Mouse (Mus musculus): ENCODE results near the gene Golt1a. TPM values are rescaled to one million over a fixed set of nuclear protein-coding genes. Genes with fewer than 3 reads are reported as not detected.
A peak's percentile ranks its signal among the peaks of the same experiment; 100 is the strongest.

Gene Golt1a
- not detected in 2 replicates for polyA plus RNA-seq (2016; fragmentation: Nextera tagmentation; extraction: Ambion mirVana)

DNA sequence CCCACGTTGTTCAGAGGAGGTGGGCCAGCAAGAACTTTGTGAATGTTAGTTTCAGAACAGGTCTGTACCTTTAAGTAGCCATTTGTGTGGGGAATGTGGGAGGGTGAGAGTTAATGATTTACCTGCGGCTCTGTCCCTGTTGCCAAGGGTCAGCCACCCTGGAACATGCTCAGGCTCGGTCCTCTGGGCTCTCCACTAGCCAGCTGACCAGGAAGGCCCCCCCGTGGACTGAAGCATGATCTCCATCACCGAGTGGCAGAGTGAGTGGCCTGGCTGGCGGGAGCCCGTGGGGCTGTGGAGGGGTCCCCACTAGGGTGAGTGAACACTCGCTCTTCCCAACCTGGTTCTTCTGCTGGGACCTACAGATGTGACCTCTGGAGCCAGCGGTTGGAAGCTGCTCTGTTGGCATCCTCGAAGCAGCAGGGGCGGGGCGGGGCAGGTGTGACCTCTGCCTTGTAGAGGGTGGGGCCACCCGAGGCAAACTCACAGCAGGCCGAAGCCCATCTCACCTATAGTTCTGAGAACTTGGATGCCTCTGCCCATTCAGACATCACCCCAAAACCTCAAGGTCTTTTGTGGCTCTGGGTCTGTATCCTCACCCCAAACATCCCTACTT, at the start of gene Golt1a:
Golt1a (plus strand) TSS at position 149 of the 616 bp plus-strand sequence.
- Histone ChIP-seq H3K36me3 (no peaks in the 10 kb centered on the region), H3K9ac (no peak within 1 kb of the TSS), H3K27me3 (no peaks in the 10 kb centered on the region), H3K4me2 (replicated peaks) (no peak within 1 kb of the TSS), H3K4me3 (no peak within 1 kb of the TSS), H3K9me3 (replicated peaks) (no peaks in the 10 kb centered on the region), H3K27ac (no peak within 1 kb of the TSS), H3K4me1 (peaks cover 12% of the 10 kb centered on the region)
- no peak for ATAC-seq (ENCODE audit: low FRiP score)
- WGBS = 56% methylated on average over 14 of the region's 14 CpGs

DNA sequence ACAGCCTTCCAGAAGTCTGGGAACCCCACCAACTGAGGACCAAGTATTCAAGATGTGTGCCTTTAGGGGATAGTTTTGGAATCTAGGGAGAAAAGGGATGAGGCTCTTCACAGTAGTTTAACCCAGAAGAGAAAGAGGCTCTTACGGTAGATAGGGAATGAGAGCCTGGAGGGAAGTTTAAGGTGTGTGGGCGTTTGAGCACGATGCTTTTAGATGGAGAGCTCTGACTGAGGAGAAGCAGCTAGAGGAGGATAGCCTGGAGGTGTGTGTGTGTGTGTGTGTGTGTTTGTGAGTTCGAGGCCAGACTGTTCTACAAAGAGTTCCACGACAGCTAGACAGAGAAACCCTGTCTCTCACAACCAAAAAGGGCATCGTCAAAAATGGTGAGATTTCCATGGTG, 47.0 kb upstream of the Golt1a start:
- Histone ChIP-seq H3K9ac (no peak overlapping the region), H3K4me3 (no peak overlapping the region), H3K9me3 (replicated peaks) (no peaks in the 10 kb centered on the region), H3K27ac (no peak overlapping the region), H3K36me3 (peaks cover 68% of the 10 kb centered on the region), H3K27me3 (no peaks in the 10 kb centered on the region), H3K4me2 (replicated peaks) (no peak overlapping the region), H3K4me1 (peaks cover 39% of the 10 kb centered on the region)
- ATAC-seq (ENCODE audit: low FRiP score) = no peak
- WGBS = 91% methylated on average over 6 of the region's 6 CpGs

DNA sequence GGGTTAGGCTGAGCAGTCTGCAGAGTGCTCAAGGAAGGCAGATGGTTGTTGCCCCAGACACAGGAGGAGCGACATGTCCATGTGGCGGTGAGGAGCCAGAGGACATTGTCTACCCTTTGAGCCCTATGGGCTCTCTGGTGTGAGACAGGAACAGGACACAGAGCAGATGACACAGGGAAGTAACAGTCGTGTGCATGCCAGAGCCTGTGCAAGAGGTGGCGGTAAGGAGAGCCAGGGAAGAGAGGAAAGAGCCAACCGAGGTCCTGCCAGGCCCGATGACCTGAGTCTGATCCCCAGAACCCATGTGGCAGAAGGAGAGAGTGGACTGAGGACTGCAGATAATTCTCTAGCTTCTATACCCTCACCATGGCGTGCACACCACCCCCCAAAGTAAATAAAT, 46.5 kb upstream of the Golt1a start:
- Histone ChIP-seq H3K4me3 (no peak overlapping the region), H3K27me3 (no peaks in the 10 kb centered on the region), H3K9me3 (replicated peaks) (no peaks in the 10 kb centered on the region), H3K36me3 (peaks cover 68% of the 10 kb centered on the region), H3K4me1 (peaks cover 40% of the 10 kb centered on the region), H3K9ac (no peak overlapping the region), H3K27ac (no peak overlapping the region), H3K4me2 (replicated peaks) (no peak overlapping the region)
- 93% methylated on average over 7 of the region's 7 CpGs for WGBS
- no peak for ATAC-seq (ENCODE audit: low FRiP score)

DNA sequence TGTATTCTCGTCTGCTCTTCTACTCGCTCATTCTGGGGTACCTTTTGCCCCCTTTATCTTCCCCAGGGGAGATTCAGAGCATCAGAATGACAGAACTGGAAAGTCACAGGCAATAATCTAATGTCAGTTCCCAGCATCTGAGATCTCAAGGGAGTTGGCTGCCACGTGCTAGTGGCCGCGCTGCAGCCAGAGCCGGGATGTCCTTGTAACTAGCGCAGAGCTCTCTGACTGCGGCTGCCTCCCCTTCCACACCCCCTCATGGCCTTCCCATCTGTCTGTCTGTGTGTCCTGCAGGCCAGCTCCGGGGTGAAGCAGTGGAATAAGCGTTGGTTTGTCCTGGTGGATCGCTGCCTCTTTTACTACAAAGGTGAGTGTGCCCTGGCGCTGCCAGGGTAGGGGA, 45.2 kb upstream of the Golt1a start:
- Histone ChIP-seq H3K4me1 (peaks cover 43% of the 10 kb centered on the region), H3K4me3 (no peak overlapping the region), H3K9ac (no peak overlapping the region), H3K27me3 (no peaks in the 10 kb centered on the region), H3K36me3 (peaks cover 65% of the 10 kb centered on the region), H3K4me2 (replicated peaks) (no peak overlapping the region), H3K27ac (0 out of 2 replicates have a peak overlapping the region, but pooled peaks have one; percentile 2), H3K9me3 (replicated peaks) (no peaks in the 10 kb centered on the region)
- WGBS = 61% methylated on average over 12 of the region's 12 CpGs
- ATAC-seq (ENCODE audit: low FRiP score) = no peak

DNA sequence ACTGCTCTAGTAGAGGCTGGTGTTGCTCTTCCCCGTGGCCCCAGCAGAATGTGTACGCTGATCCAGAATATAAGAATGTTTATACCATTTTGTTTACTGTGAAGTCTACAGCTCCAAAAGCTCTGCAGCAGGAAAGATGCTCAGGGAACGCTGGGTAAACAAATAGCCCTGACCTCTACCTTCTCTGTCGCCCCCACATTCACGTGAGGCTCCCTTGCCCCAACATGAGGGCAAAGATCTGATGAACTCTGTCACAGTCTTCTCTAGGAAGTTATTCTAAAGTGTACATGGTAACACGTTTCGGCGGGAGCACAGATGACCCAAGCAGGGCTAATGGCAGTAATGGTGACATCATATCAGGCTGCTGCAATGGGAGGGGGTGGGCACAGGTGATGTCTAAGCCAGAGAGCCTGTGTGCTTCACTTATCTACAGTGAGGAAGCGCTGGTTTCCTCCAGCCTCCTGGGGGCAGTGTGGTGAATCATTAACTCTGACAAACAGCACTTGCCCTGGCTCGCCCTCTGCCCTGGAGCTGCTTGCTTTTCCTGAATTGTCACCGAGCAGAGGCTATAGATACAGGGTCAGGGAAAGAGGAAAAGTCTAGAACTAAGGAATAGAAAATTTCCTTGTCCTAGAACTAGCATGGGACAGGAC, 44.4 kb upstream of the Golt1a start:
- Histone ChIP-seq H3K4me2 (replicated peaks) (no peak overlapping the region), H3K4me3 (no peak overlapping the region), H3K36me3 (peaks cover 66% of the 10 kb centered on the region), H3K4me1 (peaks cover 44% of the 10 kb centered on the region), H3K9ac (no peak overlapping the region), H3K9me3 (replicated peaks) (no peaks in the 10 kb centered on the region), H3K27ac (no peak overlapping the region), H3K27me3 (no peaks in the 10 kb centered on the region)
- no peak for ATAC-seq (ENCODE audit: low FRiP score)
- 62% methylated on average over 11 of the region's 11 CpGs for WGBS

DNA sequence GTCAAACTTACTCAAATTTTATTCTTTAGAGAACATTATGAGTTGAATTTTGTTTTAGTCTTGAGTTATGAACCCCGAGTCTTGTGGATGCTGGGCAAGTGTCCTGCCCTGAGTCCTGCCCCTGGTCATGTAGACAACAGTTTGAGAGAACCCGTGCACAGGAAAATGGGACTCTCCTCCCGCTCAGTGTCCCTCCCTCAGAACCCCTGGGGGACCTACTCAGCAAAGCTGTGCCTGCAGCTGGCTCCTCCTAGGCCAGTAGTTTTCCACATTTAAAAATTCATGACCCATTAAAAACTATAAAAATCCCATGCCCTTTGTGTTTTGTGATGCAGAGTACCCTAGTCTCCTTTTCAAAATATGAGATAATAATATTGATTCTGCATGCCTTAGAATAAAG, 42.5 kb upstream of the Golt1a start:
- Histone ChIP-seq H3K4me1 (peaks cover 44% of the 10 kb centered on the region), H3K36me3 (peaks cover 66% of the 10 kb centered on the region)
- no peak for ATAC-seq (ENCODE audit: low FRiP score)

DNA sequence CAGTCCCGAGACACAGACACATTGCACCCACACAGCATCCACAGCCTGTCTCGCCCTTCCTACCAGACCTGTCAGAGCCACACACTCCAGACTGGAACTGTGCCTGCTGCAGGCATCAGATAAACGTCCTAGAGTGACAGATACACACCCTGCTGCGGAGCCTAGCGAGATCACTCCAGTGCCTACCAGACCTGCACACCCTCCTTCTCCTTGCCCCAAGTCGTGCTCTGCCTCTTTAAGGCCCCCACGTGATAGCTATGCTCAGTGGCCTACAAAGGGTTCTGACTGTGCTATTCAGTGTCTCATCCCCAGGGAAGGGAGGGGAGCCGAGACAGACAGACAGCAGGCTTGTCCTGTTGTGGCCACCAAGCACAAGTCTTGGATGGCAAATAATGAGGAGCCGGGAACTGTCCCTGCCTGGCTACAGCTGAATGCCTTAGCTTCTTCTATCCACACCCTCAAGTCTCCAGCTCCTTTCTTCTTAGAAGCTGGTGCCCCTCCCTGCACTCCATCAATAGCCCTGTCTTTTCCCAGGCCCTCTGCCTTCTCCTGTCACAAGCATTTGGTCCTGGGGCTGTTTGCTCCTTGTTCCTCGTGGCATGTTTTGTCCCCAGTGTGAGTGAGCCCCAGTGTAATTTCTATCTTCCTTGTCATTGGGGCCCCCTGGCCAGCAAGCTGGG, 41.6 kb upstream of the Golt1a start:
- Histone ChIP-seq H3K27me3 (no peaks in the 10 kb centered on the region), H3K27ac (peak overlapping the region; percentile 79), H3K9me3 (replicated peaks) (no peaks in the 10 kb centered on the region), H3K9ac (peak overlapping the region; percentile 23; the same call in 1 of the 2 replicates), H3K36me3 (peaks cover 66% of the 10 kb centered on the region), H3K4me2 (replicated peaks) (peak overlapping the region; percentile 13; the same call in 1 of the 2 replicates), H3K4me1 (peaks cover 44% of the 10 kb centered on the region), H3K4me3 (no peak overlapping the region)
- peak; percentile 68 for ATAC-seq (ENCODE audit: low FRiP score)
- 13% methylated on average over 10 of the region's 10 CpGs for WGBS

More for the DNA sequence above, 42.5 kb upstream of the Golt1a start:
- Histone ChIP-seq H3K4me2 (replicated peaks) (no peak overlapping the region), H3K27ac (peak overlapping the region; percentile 79), H3K4me3 (no peak overlapping the region), H3K27me3 (no peaks in the 10 kb centered on the region), H3K9ac (no peak overlapping the region), H3K9me3 (replicated peaks) (no peaks in the 10 kb centered on the region)
- WGBS = 47% methylated on average over 3 of the region's 3 CpGs

DNA sequence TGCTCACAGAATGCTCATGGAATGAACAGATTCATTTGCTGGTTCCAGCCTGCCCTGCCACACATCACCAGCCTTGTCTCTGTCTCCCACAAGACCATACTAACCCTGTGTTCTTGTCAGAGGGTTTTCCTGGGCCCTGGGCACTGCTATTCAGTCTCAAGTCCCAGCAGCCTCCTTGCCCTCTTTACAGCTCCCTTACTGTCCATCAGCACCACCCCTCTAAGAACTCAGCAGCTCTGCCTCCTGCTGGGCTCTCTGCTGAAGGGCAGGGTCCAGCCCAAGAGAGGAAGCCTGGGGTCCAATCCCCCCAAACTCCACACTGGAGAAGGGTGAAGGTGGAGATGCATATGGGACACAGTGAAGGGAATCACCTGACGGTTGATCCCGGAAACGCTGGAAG, 41.1 kb upstream of the Golt1a start:
- peak; percentile 36 for ATAC-seq (ENCODE audit: low FRiP score)
- H3K27me3 ChIP-seq = no peaks in the 10 kb centered on the region
- no peak overlapping the region for H3K9ac ChIP-seq
- WGBS = 67% methylated on average over 3 of the region's 3 CpGs
- H3K4me3 ChIP-seq = no peak overlapping the region
- H3K36me3 ChIP-seq = peaks cover 65% of the 10 kb centered on the region
- H3K4me2 ChIP-seq (replicated peaks) = peak overlapping the region; percentile 13; the same call in 1 of the 2 replicates
- peaks cover 44% of the 10 kb centered on the region for H3K4me1 ChIP-seq
- no peaks in the 10 kb centered on the region for H3K9me3 ChIP-seq (replicated peaks)
- H3K27ac ChIP-seq = peak overlapping the region; percentile 79

DNA sequence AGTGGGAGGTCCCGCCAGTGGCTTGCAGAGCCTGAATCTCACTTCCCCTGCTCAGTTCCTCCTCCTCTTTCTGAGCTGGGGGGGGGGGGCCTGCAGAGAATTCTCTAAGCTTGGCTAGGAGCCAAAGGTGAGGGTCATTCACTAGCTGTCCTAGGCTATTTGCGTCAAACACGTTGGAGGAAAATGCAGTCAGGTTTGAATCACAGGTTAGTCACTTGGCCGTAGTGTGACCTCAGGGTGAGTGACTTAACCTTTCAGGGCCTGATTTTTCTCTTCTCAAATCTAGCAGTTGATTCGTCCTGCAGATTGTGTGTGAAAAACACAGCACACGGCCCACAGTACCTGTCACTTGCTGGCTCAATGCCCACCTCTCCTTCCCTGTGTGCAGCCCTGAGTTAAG, 39.3 kb upstream of the Golt1a start:
- H3K27ac ChIP-seq = no peak overlapping the region
- H3K27me3 ChIP-seq = 0 out of 2 replicates have a peak, but pooled peaks cover 4% of the 10 kb centered on the region
- WGBS = 61% methylated on average over 6 of the region's 6 CpGs
- H3K4me2 ChIP-seq (replicated peaks) = no peak overlapping the region
- H3K9ac ChIP-seq = no peak overlapping the region
- H3K4me1 ChIP-seq = peaks cover 31% of the 10 kb centered on the region
- H3K4me3 ChIP-seq = no peak overlapping the region
- ATAC-seq (ENCODE audit: low FRiP score) = no peak
- H3K36me3 ChIP-seq = peaks cover 66% of the 10 kb centered on the region
- H3K9me3 ChIP-seq (replicated peaks) = no peaks in the 10 kb centered on the region

DNA sequence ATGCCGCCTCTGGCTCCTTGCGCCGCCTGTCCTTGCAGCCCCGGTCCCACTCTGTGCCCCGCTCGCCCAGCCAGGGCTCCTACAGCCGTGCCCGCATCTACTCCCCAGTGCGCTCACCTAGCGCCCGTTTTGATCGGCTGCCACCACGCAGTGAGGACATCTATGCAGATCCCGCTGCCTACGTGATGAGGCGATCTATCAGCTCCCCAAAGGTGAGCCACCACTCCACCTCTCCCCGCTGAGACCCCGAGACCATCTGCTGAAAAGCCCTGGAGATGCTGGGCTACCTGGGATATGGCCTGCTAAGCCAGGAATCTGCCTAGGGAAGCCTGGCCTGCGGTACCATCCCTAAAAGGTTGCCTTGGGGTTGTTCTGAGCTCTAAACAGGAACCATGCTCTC, 35.4 kb upstream of the Golt1a start:
- H3K4me3 ChIP-seq = no peak overlapping the region
- H3K9me3 ChIP-seq (replicated peaks) = no peaks in the 10 kb centered on the region
- peaks cover 28% of the 10 kb centered on the region for H3K4me1 ChIP-seq
- no peak for ATAC-seq (ENCODE audit: low FRiP score)
- no peak overlapping the region for H3K27ac ChIP-seq
- H3K36me3 ChIP-seq = peaks cover 57% of the 10 kb centered on the region
- 89% methylated on average over 19 of the region's 19 CpGs for WGBS
- H3K4me2 ChIP-seq (replicated peaks) = no peak overlapping the region
- 0 out of 2 replicates have a peak, but pooled peaks cover 4% of the 10 kb centered on the region for H3K27me3 ChIP-seq
- no peak overlapping the region for H3K9ac ChIP-seq

DNA sequence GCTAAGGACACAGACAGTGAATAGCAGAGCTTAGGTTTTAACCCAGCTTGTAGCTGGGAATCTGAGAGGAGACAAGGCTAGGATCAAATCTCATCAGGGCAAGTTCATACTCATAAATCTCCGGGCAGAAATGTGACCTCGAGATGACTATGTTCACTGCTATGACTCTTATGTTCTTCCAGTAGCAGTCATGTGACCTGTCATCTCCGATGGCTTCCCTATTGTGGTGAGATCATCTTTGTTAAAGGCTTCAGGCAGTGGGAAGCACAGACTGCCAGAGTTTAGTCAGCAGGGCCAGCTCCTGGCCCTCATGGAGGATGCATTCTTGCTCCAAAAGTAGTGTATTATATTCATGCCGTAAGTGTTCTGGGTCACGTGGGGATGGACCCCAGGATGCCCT, 32.6 kb upstream of the Golt1a start:
- 0 out of 2 replicates have a peak, but pooled peaks cover 4% of the 10 kb centered on the region for H3K27me3 ChIP-seq
- ATAC-seq (ENCODE audit: low FRiP score) = no peak
- H3K4me1 ChIP-seq = peaks cover 30% of the 10 kb centered on the region
- no peak overlapping the region for H3K4me3 ChIP-seq
- no peak overlapping the region for H3K9ac ChIP-seq
- no peaks in the 10 kb centered on the region for H3K9me3 ChIP-seq (replicated peaks)
- 75% methylated on average over 5 of the region's 5 CpGs for WGBS
- H3K4me2 ChIP-seq (replicated peaks) = no peak overlapping the region
- H3K36me3 ChIP-seq = peaks cover 49% of the 10 kb centered on the region
- peak overlapping the region; percentile 52 for H3K27ac ChIP-seq

DNA sequence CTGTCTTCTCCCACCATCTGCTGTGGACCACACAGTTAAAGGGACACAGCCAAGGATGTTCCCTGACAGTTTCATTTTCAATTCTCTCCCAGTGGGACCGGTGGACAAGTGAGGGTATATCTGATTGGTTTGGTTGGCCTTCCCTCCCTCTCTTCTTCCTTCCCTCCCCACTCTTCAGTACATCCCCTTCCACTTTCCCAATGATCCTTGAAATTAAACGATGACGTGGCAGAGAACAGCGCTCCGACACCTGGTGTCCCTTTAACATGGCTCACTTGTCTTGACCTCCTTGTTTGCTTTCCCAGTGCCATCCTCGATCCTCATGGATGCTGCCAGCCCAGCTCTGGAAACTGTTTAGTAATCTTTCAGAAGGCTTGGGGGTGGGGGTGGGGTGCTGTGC, 31.1 kb upstream of the Golt1a start:
- H3K4me2 ChIP-seq (replicated peaks) = no peak overlapping the region
- peaks cover 30% of the 10 kb centered on the region for H3K4me1 ChIP-seq
- H3K27me3 ChIP-seq = 0 out of 2 replicates have a peak, but pooled peaks cover 4% of the 10 kb centered on the region
- H3K9me3 ChIP-seq (replicated peaks) = no peaks in the 10 kb centered on the region
- peak; percentile 55 for ATAC-seq (ENCODE audit: low FRiP score)
- H3K4me3 ChIP-seq = no peak overlapping the region
- WGBS = 63% methylated on average over 6 of the region's 6 CpGs
- H3K27ac ChIP-seq = peak overlapping the region; percentile 57
- H3K36me3 ChIP-seq = peaks cover 43% of the 10 kb centered on the region
- no peak overlapping the region for H3K9ac ChIP-seq

Data from hindbrain, embryonic 12.5 days (tissue).